Mouse (Mus musculus): ENCODE measurements around the gene Amdhd1. TPM values are rescaled to one million over a fixed set of nuclear protein-coding genes. Genes with fewer than 3 reads are reported as not detected.
"Not testable (repeated sequence)": the region's sequence is repeated elsewhere in the genome, so short reads cannot be mapped to it uniquely, and the experiment has no call there.

Gene Amdhd1
- total RNA-seq (2021): not detected
- long read RNA-seq, experiment 1: 0 reads
- long read RNA-seq, experiment 2: 0 reads

DNA sequence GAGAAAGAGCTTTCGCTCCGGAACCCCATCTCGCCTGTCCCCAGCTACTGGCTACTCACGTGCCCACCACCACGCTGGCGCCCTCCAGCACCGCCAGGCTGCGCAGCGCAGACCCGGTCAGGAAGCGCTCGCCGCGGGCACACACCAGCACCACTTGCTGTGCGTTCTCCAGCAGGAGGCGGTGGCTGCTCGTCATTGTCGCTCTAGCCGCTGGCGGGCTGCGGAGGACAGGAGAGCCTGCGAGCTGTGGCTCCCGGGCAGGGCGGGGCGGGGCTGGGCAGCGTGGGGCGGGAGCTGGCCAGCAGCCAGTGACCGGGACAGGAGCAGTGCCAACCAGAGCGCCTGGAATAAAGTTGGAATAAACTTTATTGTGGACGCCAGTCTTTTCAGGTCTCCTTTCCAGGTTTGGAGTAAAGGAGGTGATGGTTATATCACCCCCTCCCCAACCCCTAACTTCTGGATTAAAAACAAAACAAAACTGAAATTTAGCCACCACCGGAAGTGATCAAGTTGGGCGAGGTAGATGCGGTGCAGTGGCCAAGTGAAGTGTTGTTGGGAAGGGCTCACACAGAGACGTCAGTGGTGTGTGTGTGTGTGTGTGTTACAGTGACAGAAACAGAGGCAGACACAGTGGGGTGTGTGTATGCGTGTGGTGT, at the start of gene Amdhd1:
Gene Amdhd1 (minus strand): TSS at position 259 of the 656 bp plus-strand sequence.
- peak; percentile 63 to 70 for DNase-seq
- intact Hi-C loops (cut with DNase I): loop anchor here (10.0 kb wide), 1 partner anchor 495 kb away; no protein-coding TSS in a partner anchor

DNA sequence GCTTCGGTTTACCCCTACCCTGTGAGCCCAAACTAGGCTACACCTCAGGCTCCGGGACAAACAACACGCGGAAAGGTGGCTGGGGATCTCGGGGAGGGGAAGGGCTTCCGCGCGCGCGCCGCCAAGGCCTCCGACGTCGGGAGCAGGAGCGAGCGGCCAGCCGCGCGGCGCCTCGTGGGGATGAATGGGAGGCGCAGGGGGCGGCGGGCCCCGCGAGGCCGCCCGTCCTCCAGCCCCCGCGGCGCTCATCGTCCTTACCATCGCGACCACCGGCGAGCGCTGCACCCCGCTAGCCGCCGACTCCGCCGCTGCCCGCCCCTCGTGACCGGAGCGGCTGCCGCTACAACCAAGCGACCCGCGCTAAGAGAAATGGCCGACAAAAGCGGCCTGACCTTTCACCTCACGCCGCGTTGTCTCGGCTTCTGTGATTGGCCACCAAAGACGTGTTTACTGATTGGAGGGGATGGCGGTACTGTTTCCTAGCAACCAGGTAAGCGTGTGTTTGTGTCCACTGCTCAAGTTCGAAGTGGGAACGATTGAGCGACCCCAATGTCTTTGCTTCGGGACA, 49.5 kb upstream of the Amdhd1 start, which contains the start of gene Snrpf:
Gene Snrpf (minus strand): TSS at position 426 of the 568 bp plus-strand sequence.
- intact Hi-C loops (cut with DNase I): no loop called here
- DNase-seq: peak; percentile 82 to 91

DNA sequence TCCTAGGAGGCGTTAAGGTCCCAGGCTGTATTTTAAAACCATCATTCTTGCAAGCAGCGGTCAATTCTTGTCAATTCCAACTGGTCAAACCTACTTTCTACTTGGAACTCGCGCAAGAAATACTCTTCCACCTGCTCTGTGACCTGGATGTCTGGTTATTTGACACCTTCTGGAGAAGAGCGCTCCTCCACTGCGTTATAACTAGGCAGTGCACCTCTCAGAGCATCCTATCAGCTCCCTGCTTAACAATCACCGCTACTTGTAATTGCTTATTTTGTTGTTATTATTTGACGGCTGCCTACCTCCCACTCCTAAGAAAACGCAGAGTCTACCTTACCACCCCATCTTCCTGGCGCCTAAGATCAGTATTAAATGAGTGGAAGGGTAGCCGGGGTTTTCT, 49.0 kb upstream of the Amdhd1 start:
- no peak for DNase-seq
- intact Hi-C loops (cut with DNase I): no loop called here

GRCm38 (mm10) chr10:93577271-93577886, 37.5 kb upstream of the Amdhd1 start:
- intact Hi-C loops (cut with DNase I): loop anchor here (2.0 kb wide), 1 partner anchor 91 kb away; no protein-coding TSS in a partner anchor
- peak; percentile 47 to 53 for DNase-seq

- intact Hi-C loops (cut with DNase I): loop anchor here (2.0 kb wide), 1 partner anchor 89 kb away; no protein-coding TSS in a partner anchor
- DNase-seq: no peak
Measured at GRCm38 (mm10) chr10:93575960-93576359, 36.1 kb upstream of the Amdhd1 start.

DNA sequence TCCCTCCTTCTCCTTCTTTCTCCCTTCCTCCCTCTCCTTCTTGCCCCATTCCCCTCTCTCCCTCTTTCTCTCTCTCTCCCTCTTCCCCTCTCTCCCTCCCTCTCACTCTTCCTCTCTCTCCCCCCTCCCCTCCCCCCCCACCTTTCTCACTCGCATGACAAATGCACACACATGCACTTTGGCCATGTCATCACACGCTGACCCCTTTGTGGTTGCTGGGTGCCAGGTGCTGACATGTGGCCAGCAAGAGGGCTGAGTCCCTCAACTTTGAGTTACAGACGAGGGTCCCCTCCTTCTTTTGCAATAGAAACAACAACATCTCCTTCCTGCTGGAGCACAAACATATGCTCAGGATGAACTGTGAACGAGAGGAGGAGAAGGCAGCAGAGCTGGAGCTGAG, 35.1 kb upstream of the Amdhd1 start:
- no peak for DNase-seq

DNA sequence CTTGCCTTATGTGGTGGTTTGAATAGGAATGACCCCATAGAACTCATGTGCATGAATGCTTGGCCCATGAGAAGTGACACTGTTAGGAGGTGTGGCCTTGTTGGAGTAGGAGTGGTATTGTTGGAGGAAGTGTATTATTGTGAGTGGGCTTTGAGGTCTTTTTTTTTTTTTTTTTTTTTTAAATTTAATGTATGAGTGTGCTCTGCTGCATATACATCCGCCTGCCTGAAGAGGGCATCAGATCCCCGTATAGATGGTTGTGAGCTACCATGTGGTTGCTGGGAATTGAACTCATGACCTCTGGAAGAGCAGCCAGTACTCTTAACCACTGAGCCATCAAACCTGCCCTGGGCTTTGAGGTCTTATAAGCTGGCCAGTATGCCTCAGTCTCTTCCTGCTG, 32.4 kb upstream of the Amdhd1 start:
- intact Hi-C loops (cut with DNase I): no loop called here
- no peak for DNase-seq

More for the DNA sequence above, 35.1 kb upstream of the Amdhd1 start:
- intact Hi-C loops (cut with DNase I): no loop called here

- intact Hi-C loops (cut with DNase I): no loop called here
- no peak for DNase-seq
Measured at GRCm38 (mm10) chr10:93568671-93569070, 28.8 kb upstream of the Amdhd1 start.

GRCm38 (mm10) chr10:93567841-93568566, 28.2 kb upstream of the Amdhd1 start:
- intact Hi-C loops (cut with DNase I): no loop called here
- DNase-seq: no peak

GRCm38 (mm10) chr10:93567066-93567465, 27.2 kb upstream of the Amdhd1 start:
- intact Hi-C loops (cut with DNase I): no loop called here
- no peak for DNase-seq

DNA sequence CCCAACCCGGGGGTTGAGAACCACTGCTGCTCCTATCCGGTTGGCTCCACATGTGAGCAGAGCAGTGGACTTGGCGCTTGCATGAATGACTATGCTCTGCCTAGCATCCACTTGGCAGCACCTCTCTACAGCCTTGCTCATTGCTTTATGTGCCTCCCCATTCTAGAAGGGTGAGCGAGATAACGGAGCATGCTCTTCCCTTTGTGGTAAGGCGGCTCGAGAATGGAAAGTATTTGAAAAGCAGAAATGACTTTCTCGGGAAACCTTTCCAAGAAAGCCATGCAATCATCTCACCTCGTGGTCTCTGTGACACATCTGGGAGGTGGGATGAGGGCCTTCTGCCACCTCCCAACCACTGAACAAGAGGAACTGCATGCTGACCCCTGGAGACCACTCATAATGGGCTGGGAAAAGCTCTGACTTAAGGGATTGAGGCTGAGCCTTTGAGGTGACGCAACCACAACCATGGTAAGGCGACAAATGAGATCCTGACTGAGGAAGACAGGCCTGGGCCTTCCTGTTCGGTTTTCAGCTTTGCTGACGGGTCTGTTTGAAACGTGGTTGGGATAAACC, 24.8 kb upstream of the Amdhd1 start:
- DNase-seq: no peak
- intact Hi-C loops (cut with DNase I): no loop called here

- intact Hi-C loops (cut with DNase I): no loop called here
- DNase-seq: no peak
Measured at GRCm38 (mm10) chr10:93559786-93560185, 20.0 kb upstream of the Amdhd1 start.

DNA sequence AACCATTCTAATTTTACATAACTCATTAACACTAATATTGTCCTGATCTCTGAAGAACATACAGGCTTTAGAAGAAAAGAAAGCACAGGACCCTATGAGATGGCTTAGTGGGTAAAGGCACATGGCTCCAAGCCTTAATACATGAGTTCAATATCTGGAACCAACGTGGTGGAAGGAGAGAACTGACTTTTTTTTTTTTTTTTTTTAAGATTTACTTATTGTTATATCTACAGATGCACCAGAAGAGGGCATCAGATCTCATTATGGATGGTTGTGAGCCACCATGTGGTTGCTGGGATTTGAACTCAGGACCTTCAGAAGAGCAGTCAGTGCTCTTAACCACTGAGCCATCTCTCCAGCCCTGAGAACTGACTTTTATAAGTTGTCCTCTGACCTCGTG, 18.1 kb upstream of the Amdhd1 start:
- DNase-seq; intact Hi-C loops (cut with DNase I): not testable (repeated sequence)

DNA sequence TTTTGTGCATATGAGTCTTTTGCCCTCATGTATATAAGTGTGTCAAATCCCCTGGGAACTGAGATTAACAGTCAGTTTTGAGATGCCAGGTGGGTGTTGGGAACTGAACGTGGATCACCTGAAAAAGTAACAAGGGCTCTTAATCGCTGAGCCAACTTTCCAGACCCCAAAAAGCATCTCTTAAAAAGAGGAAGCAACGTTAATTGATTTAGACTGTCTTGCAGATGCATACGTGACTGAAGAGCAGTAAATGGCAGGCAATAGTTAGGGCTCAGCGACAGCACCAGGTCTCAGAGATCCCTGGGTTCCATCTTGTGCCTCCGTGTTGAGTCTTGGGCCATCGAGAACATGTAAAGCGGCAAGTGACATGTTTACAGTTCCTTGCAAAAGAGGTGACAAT, 12.8 kb upstream of the Amdhd1 start:
- intact Hi-C loops (cut with DNase I): no loop called here

DNA sequence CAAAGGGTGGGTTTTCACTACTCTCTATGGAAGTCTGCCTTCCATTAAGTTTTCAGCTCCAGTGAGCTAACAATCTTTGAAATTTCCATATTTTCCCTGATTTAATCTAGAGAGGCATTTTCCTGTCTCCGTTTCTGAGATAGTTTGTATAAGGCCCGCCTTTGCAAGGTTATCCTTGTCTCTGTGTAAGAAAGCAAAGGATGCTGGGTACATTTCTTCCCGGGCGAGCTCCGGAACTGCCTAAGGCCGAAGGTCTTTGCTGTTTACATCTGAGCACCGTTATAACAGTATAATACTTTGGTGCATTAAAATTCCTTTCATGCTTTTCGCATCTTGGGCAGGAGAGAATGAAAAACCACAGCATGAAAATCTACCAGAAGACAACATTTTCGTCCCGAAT, 10.0 kb upstream of the Amdhd1 start:
- intact Hi-C loops (cut with DNase I): loop anchor here (2.0 to 10.0 kb wide), 3 partner anchors 63 to 505 kb away; no protein-coding TSS in a partner anchor
- DNase-seq: no peak

More for the DNA sequence above, 12.8 kb upstream of the Amdhd1 start:
- DNase-seq: no peak

DNA sequence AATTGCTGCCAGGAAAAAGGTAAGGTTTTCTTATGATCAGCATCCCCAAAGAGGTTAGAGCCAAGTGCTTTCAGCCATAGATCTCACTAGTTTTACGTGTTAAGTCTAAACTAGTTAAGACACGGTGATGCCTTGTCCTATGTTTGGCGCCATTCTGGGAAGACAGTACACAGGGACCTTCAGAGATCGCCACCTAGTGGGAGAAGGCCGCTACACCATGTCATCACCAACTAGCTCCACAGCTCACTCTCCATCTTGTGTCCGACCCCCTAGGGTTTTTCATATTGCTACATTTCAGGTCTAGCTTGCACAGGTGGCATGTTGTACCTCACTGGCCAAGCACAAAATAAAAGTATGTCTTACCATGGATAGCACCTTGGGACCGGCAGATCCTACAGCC, 9.2 kb upstream of the Amdhd1 start:
- intact Hi-C loops (cut with DNase I): loop anchor here (2.0 to 10.0 kb wide), 3 partner anchors 62 to 504 kb away; no protein-coding TSS in a partner anchor
- DNase-seq: peak; percentile 51 to 66

- intact Hi-C loops (cut with DNase I): loop anchor here (2.0 to 10.0 kb wide), 3 partner anchors 61 to 503 kb away; no protein-coding TSS in a partner anchor
- DNase-seq: no peak
Measured at GRCm38 (mm10) chr10:93547741-93548270, 8.0 kb upstream of the Amdhd1 start.

DNA sequence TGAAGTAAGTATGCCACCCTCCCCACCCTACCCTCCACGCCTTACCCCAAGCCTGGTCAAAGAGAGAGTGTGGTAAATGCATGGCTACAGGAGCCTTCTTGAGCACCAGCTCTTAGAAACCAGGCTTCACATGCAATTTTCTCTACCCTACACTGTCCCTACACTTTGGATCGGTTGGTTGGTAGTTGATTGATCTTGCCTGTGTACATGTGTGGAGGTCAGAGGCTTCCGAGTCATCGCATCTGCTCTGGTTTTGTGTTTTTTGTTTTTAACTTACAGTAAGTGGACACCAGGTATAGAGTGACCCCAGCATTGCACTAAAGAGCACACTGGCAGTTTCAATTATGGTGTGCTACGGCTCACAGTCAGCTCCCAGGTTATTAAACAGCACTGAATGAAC, 4.3 kb upstream of the Amdhd1 start:
- no peak for DNase-seq
- intact Hi-C loops (cut with DNase I): loop anchor here (10.0 kb wide), 1 partner anchor 499 kb away; no protein-coding TSS in a partner anchor

GRCm38 (mm10) chr10:93543176-93543575, 3.3 kb upstream of the Amdhd1 start:
- DNase-seq: no peak
- intact Hi-C loops (cut with DNase I): loop anchor here (10.0 kb wide), 1 partner anchor 498 kb away; no protein-coding TSS in a partner anchor

DNA sequence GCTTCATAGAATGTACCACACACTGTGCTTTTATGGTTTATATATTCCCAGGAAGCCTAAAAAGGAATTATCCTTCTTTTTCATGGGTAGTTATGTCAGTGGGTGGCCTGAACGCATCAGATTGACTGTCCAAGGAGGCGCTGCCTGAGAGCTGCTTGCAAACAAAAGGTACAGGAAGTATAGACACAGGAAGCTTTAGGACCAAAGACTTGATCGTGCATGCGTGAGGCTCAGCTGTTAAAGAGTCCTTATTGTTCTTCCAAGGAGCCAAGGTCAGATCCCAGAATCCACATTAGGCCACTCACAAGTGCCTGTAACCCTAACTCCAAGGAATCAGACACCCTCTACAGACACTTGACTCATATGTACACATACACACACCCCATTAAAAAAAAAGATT, 2.5 kb upstream of the Amdhd1 start:
- DNase-seq: no peak
- intact Hi-C loops (cut with DNase I): loop anchor here (10.0 kb wide), 1 partner anchor 498 kb away; no protein-coding TSS in a partner anchor

All from gastrocnemius, postnatal 36 days (tissue).